Mouse (Mus musculus): ENCODE results near the gene 1810062G17Rik. TPM values are rescaled to one million over a fixed set of nuclear protein-coding genes. Genes with fewer than 3 reads are reported as not detected.
A peak's percentile ranks its signal among the peaks of the same experiment; 100 is the strongest.

Gene 1810062G17Rik
- polyA plus RNA-seq, 1 experiment = 0.67 TPM

- H3K4me1 ChIP-seq (ENCODE audit: control insufficient read depth, insufficient read depth, low read length) = no peaks in the 10 kb centered on the region
- H3K36me3 ChIP-seq (ENCODE audit: control insufficient read depth, insufficient read depth, low read length, poor library complexity, severe bottlenecking) = no peaks in the 10 kb centered on the region
- no peaks in the 10 kb centered on the region for H3K9me3 ChIP-seq (replicated peaks; ENCODE audit: control insufficient read depth, insufficient read depth, low read length, poor library complexity, severe bottlenecking)
- H3K9ac ChIP-seq (ENCODE audit: low read depth, poor library complexity, severe bottlenecking) = no peak overlapping the region
- H3K27me3 ChIP-seq (ENCODE audit: control insufficient read depth, insufficient read depth, low read length, poor library complexity, severe bottlenecking) = no peaks in the 10 kb centered on the region
- no peak overlapping the region for H3K27ac ChIP-seq (ENCODE audit: insufficient read depth, low read length)
- TF ChIP-seq CTCF (IDR thresholded peaks at IDR 0.05; ENCODE audit: low read depth, low read length) (no peak), EP300 (IDR thresholded peaks at IDR 0.05; ENCODE audit: insufficient read depth, low read depth, low read length) (no peak), POLR2A (IDR thresholded peaks at IDR 0.05; ENCODE audit: insufficient read depth, low read length) (no peak)
- H3K4me3 ChIP-seq (ENCODE audit: low read depth, low read length) = no peak overlapping the region
Measured at GRCm38 (mm10) chr3:36471856-36472255, 3.9 kb upstream of the 1810062G17Rik start.

- no peaks in the 10 kb centered on the region for H3K9me3 ChIP-seq (replicated peaks; ENCODE audit: control insufficient read depth, insufficient read depth, low read length, poor library complexity, severe bottlenecking)
- no peaks in the 10 kb centered on the region for H3K36me3 ChIP-seq (ENCODE audit: control insufficient read depth, insufficient read depth, low read length, poor library complexity, severe bottlenecking)
- H3K9ac ChIP-seq (ENCODE audit: low read depth, poor library complexity, severe bottlenecking) = no peak overlapping the region
- H3K27me3 ChIP-seq (ENCODE audit: control insufficient read depth, insufficient read depth, low read length, poor library complexity, severe bottlenecking) = no peaks in the 10 kb centered on the region
- no peak overlapping the region for H3K27ac ChIP-seq (ENCODE audit: insufficient read depth, low read length)
- TF ChIP-seq EP300 (IDR thresholded peaks at IDR 0.05; ENCODE audit: insufficient read depth, low read depth, low read length) (no peak), CTCF (IDR thresholded peaks at IDR 0.05; ENCODE audit: low read depth, low read length) (no peak), POLR2A (IDR thresholded peaks at IDR 0.05; ENCODE audit: insufficient read depth, low read length) (no peak)
- H3K4me1 ChIP-seq (ENCODE audit: control insufficient read depth, insufficient read depth, low read length) = no peaks in the 10 kb centered on the region
- no peak overlapping the region for H3K4me3 ChIP-seq (ENCODE audit: low read depth, low read length)
Measured at GRCm38 (mm10) chr3:36473222-36473621, 2.5 kb upstream of the 1810062G17Rik start.

- no peak for TF ChIP-seq POLR2A (IDR thresholded peaks at IDR 0.05; ENCODE audit: insufficient read depth, low read length)
- no peak overlapping the region for H3K27ac ChIP-seq (ENCODE audit: insufficient read depth, low read length)
- H3K4me1 ChIP-seq (ENCODE audit: control insufficient read depth, insufficient read depth, low read length) = no peaks in the 10 kb centered on the region
- no peak overlapping the region for H3K9ac ChIP-seq (ENCODE audit: low read depth, poor library complexity, severe bottlenecking)
- H3K36me3 ChIP-seq (ENCODE audit: control insufficient read depth, insufficient read depth, low read length, poor library complexity, severe bottlenecking) = no peaks in the 10 kb centered on the region
- no peaks in the 10 kb centered on the region for H3K9me3 ChIP-seq (replicated peaks; ENCODE audit: control insufficient read depth, insufficient read depth, low read length, poor library complexity, severe bottlenecking)
- H3K27me3 ChIP-seq (ENCODE audit: control insufficient read depth, insufficient read depth, low read length, poor library complexity, severe bottlenecking) = no peaks in the 10 kb centered on the region
- H3K4me3 ChIP-seq (ENCODE audit: low read depth, low read length) = no peak overlapping the region
Measured at GRCm38 (mm10) chr3:36474421-36474820, 1.3 kb upstream of the 1810062G17Rik start.

DNA sequence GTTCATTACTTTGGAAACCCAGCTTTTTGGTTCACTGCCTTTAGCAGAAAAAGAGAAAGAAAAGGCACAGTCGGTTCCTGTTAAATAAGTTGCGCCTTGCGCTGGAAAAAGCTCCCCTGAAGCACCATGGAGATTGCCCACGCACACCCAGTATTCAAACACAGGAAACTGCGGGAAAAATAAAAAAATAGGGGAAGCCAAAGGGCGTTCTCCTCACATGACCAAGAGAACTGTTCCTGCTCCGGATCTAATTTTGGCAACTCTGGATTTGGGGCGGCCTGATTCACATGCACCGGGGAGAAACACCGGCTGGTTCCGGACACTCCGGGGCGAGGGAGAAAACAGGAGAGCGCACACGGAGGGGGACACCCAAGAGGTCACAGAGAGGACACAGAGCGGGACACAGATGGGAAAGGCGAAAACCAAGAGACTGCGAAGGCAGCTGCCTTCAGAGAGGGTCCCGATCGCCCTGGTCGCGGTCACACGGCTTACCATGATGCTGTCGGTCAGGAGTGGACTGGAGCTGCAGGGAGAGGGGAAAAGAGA lies 726 bp upstream of the 1810062G17Rik start:
- TF ChIP-seq EP300 (IDR thresholded peaks at IDR 0.05; ENCODE audit: insufficient read depth, low read depth, low read length) (no peak), POLR2A (IDR thresholded peaks at IDR 0.05; ENCODE audit: insufficient read depth, low read length) (no peak), CTCF (IDR thresholded peaks at IDR 0.05; ENCODE audit: low read depth, low read length) (no peak)
- Histone ChIP-seq H3K27ac (ENCODE audit: insufficient read depth, low read length) (no peak overlapping the region), H3K9me3 (replicated peaks; ENCODE audit: control insufficient read depth, insufficient read depth, low read length, poor library complexity, severe bottlenecking) (no peaks in the 10 kb centered on the region), H3K4me1 (ENCODE audit: control insufficient read depth, insufficient read depth, low read length) (no peaks in the 10 kb centered on the region), H3K4me3 (ENCODE audit: low read depth, low read length) (peak overlapping the region; percentile 72), H3K36me3 (ENCODE audit: control insufficient read depth, insufficient read depth, low read length, poor library complexity, severe bottlenecking) (no peaks in the 10 kb centered on the region), H3K9ac (ENCODE audit: low read depth, poor library complexity, severe bottlenecking) (peak overlapping the region; percentile 36), H3K27me3 (ENCODE audit: control insufficient read depth, insufficient read depth, low read length, poor library complexity, severe bottlenecking) (no peaks in the 10 kb centered on the region)

DNA sequence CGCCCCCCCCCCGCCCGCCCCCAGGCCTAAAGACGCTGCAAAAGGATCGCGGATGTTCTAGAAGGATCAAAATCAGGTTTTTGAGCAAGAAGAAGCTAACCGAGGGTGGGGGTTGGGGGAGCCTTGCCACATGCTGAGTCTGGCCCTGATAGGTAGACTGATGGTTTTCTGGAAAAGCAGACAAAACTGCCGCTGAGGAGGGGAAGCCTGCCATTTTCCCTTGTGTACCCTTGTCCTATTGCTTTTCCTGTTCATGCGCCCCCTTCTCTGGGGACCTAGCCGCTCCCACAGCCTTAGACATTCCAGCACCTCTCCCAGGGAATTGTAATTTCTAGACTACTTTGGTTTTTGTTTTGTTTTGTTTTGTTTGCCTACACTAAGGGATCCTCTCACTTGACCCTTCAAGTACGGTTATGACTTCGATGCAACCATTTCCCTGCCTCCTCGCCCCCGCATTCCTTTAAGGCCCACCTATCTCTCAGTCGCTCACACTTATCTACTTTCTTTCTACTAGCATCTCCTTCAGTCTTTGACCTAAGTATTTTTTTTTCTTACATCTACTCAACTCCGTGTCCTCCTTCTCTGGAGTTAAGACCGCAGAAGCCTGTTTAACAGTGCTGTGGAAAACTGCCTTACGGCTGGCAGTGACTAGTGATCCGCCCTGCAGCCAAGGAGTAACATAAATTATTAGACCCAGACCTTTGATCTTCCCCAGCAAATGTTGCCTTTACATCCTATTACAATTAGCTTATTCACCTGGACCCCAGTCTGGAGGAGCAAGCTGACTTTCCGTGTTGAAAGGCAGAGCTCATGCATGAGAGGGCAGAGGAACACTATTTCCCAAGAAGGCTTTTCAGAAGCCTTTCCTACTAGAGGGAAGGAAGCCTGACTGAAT lies 771 bp downstream of the 1810062G17Rik start:
- no peak overlapping the region for H3K27ac ChIP-seq (ENCODE audit: insufficient read depth, low read length)

GRCm38 (mm10) chr3:36478776-36479175 lies 3.0 kb downstream of the 1810062G17Rik start:
- no peaks in the 10 kb centered on the region for H3K36me3 ChIP-seq (ENCODE audit: control insufficient read depth, insufficient read depth, low read length, poor library complexity, severe bottlenecking)
- no peaks in the 10 kb centered on the region for H3K9me3 ChIP-seq (replicated peaks; ENCODE audit: control insufficient read depth, insufficient read depth, low read length, poor library complexity, severe bottlenecking)
- no peak overlapping the region for H3K4me3 ChIP-seq (ENCODE audit: low read depth, low read length)
- no peaks in the 10 kb centered on the region for H3K4me1 ChIP-seq (ENCODE audit: control insufficient read depth, insufficient read depth, low read length)
- H3K9ac ChIP-seq (ENCODE audit: low read depth, poor library complexity, severe bottlenecking) = no peak overlapping the region
- H3K27ac ChIP-seq (ENCODE audit: insufficient read depth, low read length) = no peak overlapping the region
- no peaks in the 10 kb centered on the region for H3K27me3 ChIP-seq (ENCODE audit: control insufficient read depth, insufficient read depth, low read length, poor library complexity, severe bottlenecking)
- no peak for TF ChIP-seq CTCF (IDR thresholded peaks at IDR 0.05; ENCODE audit: low read depth, low read length)
- no peak for TF ChIP-seq EP300 (IDR thresholded peaks at IDR 0.05; ENCODE audit: insufficient read depth, low read depth, low read length)
- TF ChIP-seq POLR2A (IDR thresholded peaks at IDR 0.05; ENCODE audit: insufficient read depth, low read length) = no peak

More for the DNA sequence above, 771 bp downstream of the 1810062G17Rik start:
- Histone ChIP-seq H3K9me3 (replicated peaks; ENCODE audit: control insufficient read depth, insufficient read depth, low read length, poor library complexity, severe bottlenecking) (no peaks in the 10 kb centered on the region), H3K4me1 (ENCODE audit: control insufficient read depth, insufficient read depth, low read length) (no peaks in the 10 kb centered on the region), H3K4me3 (ENCODE audit: low read depth, low read length) (peak overlapping the region; percentile 16), H3K36me3 (ENCODE audit: control insufficient read depth, insufficient read depth, low read length, poor library complexity, severe bottlenecking) (no peaks in the 10 kb centered on the region), H3K9ac (ENCODE audit: low read depth, poor library complexity, severe bottlenecking) (peak overlapping the region; percentile 5; the same call in 1 of the 2 replicates), H3K27me3 (ENCODE audit: control insufficient read depth, insufficient read depth, low read length, poor library complexity, severe bottlenecking) (no peaks in the 10 kb centered on the region)
- no peak for TF ChIP-seq EP300 (IDR thresholded peaks at IDR 0.05; ENCODE audit: insufficient read depth, low read depth, low read length)
- no peak for TF ChIP-seq POLR2A (IDR thresholded peaks at IDR 0.05; ENCODE audit: insufficient read depth, low read length)
- TF ChIP-seq CTCF (IDR thresholded peaks at IDR 0.05; ENCODE audit: low read depth, low read length) = no peak

Measured in ES-Bruce4 (cell line).